Mouse (Mus musculus) heart, embryonic 12.5 days (tissue): ENCODE measurements around the gene Id2. TPM values are rescaled to one million over a fixed set of nuclear protein-coding genes. Genes with fewer than 3 reads are reported as not detected.

Experiments used
- ATAC-seq: fragments of 200-750 bp; cut with Nextera tagmentation; 2 replicates; pipeline ENCODE4 v1.8.0; 2017; ENCODE audit warnings: moderate TSS enrichment, moderate library complexity; ENCODE audit not compliant: insufficient number of reproducible peaks, low FRiP score
- H3K27ac ChIP-seq: fragments of 300-500 bp; sonication (generic); 2 replicates; pipeline ENCODE4 v1.5.1; 2016; ENCODE audit warnings: mild to moderate bottlenecking, moderate library complexity; ENCODE audit not compliant: poor library complexity, severe bottlenecking
- H3K27me3 ChIP-seq: fragments of 300-500 bp; sonication (generic); replicated peaks from 2 replicates; pipeline ENCODE4 v1.6.1; 2016; ENCODE audit warnings: mild to moderate bottlenecking, moderate library complexity
- H3K36me3 ChIP-seq: fragments of 300-500 bp; sonication (generic); 2 replicates; pipeline ENCODE4 v1.6.1; 2016; ENCODE audit warnings: mild to moderate bottlenecking, moderate library complexity
- H3K4me1 ChIP-seq: fragments of 300-500 bp; sonication (generic); replicated peaks from 2 replicates; pipeline ENCODE4 v1.6.1; 2016; ENCODE audit warnings: mild to moderate bottlenecking
- H3K4me2 ChIP-seq: fragments of 300-500 bp; sonication (generic); 2 replicates; pipeline ENCODE4 v1.6.1; 2016; ENCODE audit warnings: mild to moderate bottlenecking, moderate library complexity
- H3K4me3 ChIP-seq: fragments of 300-500 bp; sonication (generic); 2 replicates; pipeline ENCODE4 v1.5.1; 2016; ENCODE audit warnings: mild to moderate bottlenecking
- H3K9ac ChIP-seq: fragments of 300-500 bp; sonication (generic); 2 replicates; pipeline ENCODE4 v1.6.1; 2016; ENCODE audit warnings: mild to moderate bottlenecking, moderate library complexity
- H3K9me3 ChIP-seq: fragments of 300-500 bp; sonication (generic); replicated peaks from 2 replicates; pipeline ENCODE4 v1.6.1; 2016; ENCODE audit warnings: mild to moderate bottlenecking, moderate library complexity
- WGBS: fragments of 180-500 bp; shearing (Covaris S2); methylation state at CpG from one replicate; pipeline ENCODE4 v1.1.7; 2016; 5-methylcytosine and 5-hydroxymethylcytosine counted together
- polyA plus RNA-seq: library from polyadenylated mRNA; unstranded; fragments of >200 nt; fragmentation: Nextera tagmentation; extraction: Ambion mirVana; gene quantifications from 2 replicates; pipeline ENCODE4 v1.2.1, GENCODE M21; 2016

The Id2 gene
- 433 and 441 TPM in 2 replicates for polyA plus RNA-seq

DNA sequence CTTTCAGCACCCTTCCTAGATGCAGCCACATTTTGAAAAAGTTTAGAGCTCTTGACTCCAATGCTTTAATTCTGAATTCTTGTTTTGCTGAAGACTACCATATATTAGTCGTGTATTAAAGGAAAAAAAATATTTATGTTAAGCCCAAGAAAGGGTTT is at the start of gene Id2:
TSS of gene Id2 (minus strand) at position 89 of the 158 bp plus-strand sequence.
- Histone ChIP-seq H3K27ac (peak within 1 kb of the TSS; percentile 97), H3K9me3 (no peaks in the 10 kb centered on the region), H3K4me3 (peak within 1 kb of the TSS; percentile 93), H3K36me3 (0 out of 2 replicates have a peak, but pooled peaks cover 2% of the 10 kb centered on the region), H3K27me3 (no peaks in the 10 kb centered on the region), H3K9ac (peak within 1 kb of the TSS; percentile 86), H3K4me1 (peaks cover 32% of the 10 kb centered on the region), H3K4me2 (peak within 1 kb of the TSS; percentile 86)
- 3% methylated on average over 1 of the region's 1 CpGs for WGBS
- ATAC-seq: no peak

DNA sequence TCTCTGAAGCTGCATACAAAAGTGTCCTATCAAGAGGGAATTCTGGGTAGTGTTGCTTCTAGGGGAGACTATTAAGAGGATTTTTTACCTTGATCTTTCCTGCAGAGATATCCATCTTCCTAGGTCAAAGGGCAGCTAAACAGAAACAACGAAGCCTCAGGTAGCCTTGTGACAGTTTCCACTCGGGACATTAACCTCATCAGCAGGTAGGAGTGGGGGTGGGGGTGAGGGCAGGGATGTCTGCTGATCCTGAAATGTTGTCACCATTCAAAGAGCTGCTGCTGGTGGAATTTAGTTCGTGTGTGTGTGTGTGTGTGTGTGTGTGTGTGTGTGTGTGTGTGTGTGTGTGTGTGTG is 48.4 kb upstream of the Id2 start:
- no peaks in the 10 kb centered on the region for H3K9me3 ChIP-seq
- no peaks in the 10 kb centered on the region for H3K36me3 ChIP-seq
- H3K4me1 ChIP-seq: 0 out of 2 replicates have a peak, but pooled peaks cover 6% of the 10 kb centered on the region
- no peak overlapping the region for H3K4me2 ChIP-seq
- H3K27ac ChIP-seq: no peak overlapping the region
- ATAC-seq: no peak
- no peak overlapping the region for H3K4me3 ChIP-seq
- H3K9ac ChIP-seq: no peak overlapping the region
- H3K27me3 ChIP-seq: no peaks in the 10 kb centered on the region
- WGBS: 56% methylated on average over 3 of the region's 3 CpGs

DNA sequence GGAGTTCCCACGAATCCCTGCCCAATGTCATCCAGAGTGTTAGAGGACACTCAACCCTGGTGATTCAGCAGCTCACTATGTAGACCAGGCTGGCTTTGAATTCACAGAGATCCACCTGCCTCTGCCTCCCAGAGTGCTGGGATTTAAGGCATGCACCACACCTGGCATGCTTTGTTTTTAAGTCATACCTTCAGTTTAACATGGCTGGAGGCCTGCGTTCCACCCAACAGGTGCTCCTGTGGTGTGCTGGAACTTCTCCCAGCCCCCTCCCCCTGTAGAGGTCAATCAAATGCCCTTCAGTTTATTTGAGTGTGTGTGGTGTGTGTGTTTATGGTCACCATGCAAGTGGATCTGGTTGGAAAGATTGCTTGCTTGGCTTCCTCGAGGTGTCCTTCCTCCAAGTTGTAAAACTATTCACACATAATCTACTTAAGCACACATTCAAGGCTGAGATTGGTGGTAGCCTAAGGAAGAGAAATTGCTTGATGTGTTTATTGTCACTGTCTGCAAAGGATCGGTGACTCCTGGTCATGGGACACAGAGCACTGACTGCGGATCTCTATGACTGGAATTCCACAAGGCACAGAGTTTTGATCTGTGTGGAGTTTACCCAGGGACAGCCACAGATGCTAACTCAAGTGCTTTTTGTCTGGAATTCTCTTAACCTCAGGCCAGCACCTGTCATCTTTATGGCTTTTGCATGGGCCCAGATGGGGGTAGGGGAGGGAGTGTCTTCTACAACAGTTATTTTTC is 47.8 kb upstream of the Id2 start:
- H3K27ac ChIP-seq: no peak overlapping the region
- WGBS: 72% methylated on average over 5 of the region's 5 CpGs
- H3K4me2 ChIP-seq: no peak overlapping the region
- no peaks in the 10 kb centered on the region for H3K36me3 ChIP-seq
- H3K27me3 ChIP-seq: no peaks in the 10 kb centered on the region
- H3K4me3 ChIP-seq: no peak overlapping the region
- H3K4me1 ChIP-seq: peaks cover 2% of the 10 kb centered on the region; the same call in 1 of the 2 replicates
- no peaks in the 10 kb centered on the region for H3K9me3 ChIP-seq
- ATAC-seq: no peak
- H3K9ac ChIP-seq: no peak overlapping the region

DNA sequence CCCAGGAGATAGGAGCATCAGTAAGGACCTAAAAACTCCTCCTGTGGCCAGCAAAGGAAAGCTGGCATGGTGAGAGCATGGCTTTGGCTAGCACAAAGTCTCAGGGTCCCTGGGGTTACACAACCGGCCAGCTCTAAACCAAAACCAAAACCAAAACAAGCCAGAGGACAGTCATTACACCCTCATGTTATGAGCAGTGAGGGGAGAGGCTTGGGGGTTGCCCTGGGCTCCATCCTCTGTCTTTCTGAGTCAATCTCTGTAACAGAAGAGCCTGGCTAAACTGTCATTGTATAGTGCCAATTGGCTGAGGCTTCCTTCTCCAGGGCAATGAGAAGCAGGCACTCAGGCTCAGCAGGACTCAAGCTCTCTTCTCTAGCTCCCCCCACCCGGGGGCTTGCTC is 46.6 kb upstream of the Id2 start:
- no peaks in the 10 kb centered on the region for H3K27me3 ChIP-seq
- 57% methylated on average over 2 of the region's 2 CpGs for WGBS
- H3K9me3 ChIP-seq: no peaks in the 10 kb centered on the region
- ATAC-seq: no peak
- H3K9ac ChIP-seq: no peak overlapping the region
- no peak overlapping the region for H3K27ac ChIP-seq
- H3K36me3 ChIP-seq: no peaks in the 10 kb centered on the region
- H3K4me1 ChIP-seq: no peaks in the 10 kb centered on the region; the same call in 1 of the 2 replicates
- H3K4me3 ChIP-seq: no peak overlapping the region
- no peak overlapping the region for H3K4me2 ChIP-seq

DNA sequence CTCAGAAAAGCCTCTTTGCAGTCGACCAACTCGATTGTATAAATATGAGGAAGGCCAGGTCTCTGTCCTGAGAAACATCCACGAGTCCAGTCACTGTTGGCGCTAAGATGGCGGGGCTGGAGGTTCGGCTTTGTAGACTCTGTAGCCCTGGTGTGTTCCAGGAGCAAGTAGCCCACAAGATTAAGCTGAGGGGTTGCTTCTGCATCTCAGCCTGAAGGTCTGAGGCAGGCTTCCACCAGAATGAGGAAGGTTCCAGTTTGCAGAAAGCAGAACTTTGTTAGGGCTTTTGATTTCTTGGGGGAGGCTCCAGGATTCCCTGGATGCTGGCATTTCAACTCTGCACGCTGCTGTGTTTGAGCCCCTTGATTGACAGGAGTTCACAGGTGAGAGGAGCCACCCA is 45.3 kb upstream of the Id2 start:
- Histone ChIP-seq H3K36me3 (no peaks in the 10 kb centered on the region), H3K4me2 (no peak overlapping the region), H3K27me3 (no peaks in the 10 kb centered on the region), H3K9ac (no peak overlapping the region), H3K4me1 (no peaks in the 10 kb centered on the region; the same call in 1 of the 2 replicates), H3K9me3 (no peaks in the 10 kb centered on the region), H3K4me3 (no peak overlapping the region), H3K27ac (no peak overlapping the region)
- WGBS: 68% methylated on average over 7 of the region's 7 CpGs
- ATAC-seq: no peak

DNA sequence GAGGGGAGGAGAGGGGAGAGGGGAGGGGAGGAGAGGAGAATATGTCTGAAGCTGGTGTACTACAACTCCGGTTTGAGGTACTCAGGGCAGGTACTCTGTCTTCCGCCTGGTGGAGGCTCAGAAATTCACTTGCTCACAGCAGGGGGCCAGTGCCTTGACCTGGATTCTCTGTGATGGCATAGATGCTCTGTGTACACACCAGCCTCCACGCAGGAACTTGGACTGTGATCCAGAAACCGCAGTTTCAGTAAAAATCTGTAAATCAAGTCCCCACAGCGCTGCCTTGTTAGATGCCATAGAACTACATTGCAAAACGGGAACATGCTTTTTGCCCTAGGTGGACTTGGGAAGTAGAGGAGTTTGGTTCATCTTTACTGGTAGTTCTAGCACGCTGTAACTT is 44.4 kb upstream of the Id2 start:
- no peaks in the 10 kb centered on the region for H3K36me3 ChIP-seq
- H3K4me3 ChIP-seq: no peak overlapping the region
- H3K4me2 ChIP-seq: no peak overlapping the region
- H3K27me3 ChIP-seq: no peaks in the 10 kb centered on the region
- H3K27ac ChIP-seq: no peak overlapping the region
- no peak for ATAC-seq
- 69% methylated on average over 7 of the region's 7 CpGs for WGBS
- H3K9me3 ChIP-seq: no peaks in the 10 kb centered on the region
- no peaks in the 10 kb centered on the region; the same call in 1 of the 2 replicates for H3K4me1 ChIP-seq
- no peak overlapping the region for H3K9ac ChIP-seq

DNA sequence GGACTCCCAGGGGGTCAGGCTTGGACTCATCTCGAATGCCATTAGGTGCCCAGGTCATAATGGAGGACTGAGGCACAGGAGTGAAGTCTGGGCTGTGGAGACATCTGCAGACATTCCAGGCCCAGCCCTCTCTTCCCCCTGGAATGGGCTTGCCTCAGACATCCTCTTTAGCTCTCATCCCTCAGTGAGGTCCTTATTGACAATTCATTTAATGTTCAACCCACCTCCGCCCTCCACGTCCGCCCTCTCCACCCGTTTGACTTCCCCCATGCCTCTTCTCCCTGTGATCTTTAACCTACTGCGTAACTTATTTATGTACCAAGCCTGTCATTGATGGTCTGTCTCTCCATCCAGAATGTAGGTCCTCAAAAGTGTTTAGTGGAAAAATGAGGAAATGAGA is 43.2 kb upstream of the Id2 start:
- Histone ChIP-seq H3K36me3 (no peaks in the 10 kb centered on the region), H3K27me3 (no peaks in the 10 kb centered on the region), H3K4me3 (no peak overlapping the region), H3K4me1 (no peaks in the 10 kb centered on the region; the same call in 1 of the 2 replicates), H3K9ac (no peak overlapping the region), H3K9me3 (no peaks in the 10 kb centered on the region), H3K27ac (no peak overlapping the region), H3K4me2 (no peak overlapping the region)
- WGBS: 83% methylated on average over 6 of the region's 6 CpGs
- no peak for ATAC-seq

DNA sequence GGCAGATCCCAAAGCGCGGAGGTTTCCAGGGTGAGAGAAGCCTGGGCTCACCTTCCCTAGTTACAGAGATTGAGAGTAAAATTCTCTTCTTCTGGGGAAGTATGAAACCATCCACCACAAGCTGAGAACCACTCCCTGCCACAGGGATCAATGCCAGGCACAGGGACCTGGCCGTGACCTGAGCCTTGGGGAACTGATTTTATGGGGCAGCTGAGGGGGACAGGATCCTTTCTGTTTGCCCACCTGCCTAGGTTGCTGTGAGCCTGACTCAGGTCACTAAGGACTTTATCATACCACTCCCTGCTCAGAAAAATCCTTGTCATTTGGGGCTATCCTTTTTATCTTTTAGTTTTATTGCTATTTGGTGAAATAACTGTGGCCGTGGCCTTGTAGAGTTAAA is 41.7 kb upstream of the Id2 start:
- no peaks in the 10 kb centered on the region for H3K9me3 ChIP-seq
- no peak overlapping the region for H3K9ac ChIP-seq
- H3K4me1 ChIP-seq: no peaks in the 10 kb centered on the region; the same call in 1 of the 2 replicates
- no peak overlapping the region for H3K27ac ChIP-seq
- H3K4me2 ChIP-seq: no peak overlapping the region
- no peak overlapping the region for H3K4me3 ChIP-seq
- 90% methylated on average over 4 of the region's 4 CpGs for WGBS
- no peaks in the 10 kb centered on the region for H3K36me3 ChIP-seq
- no peak for ATAC-seq
- no peaks in the 10 kb centered on the region for H3K27me3 ChIP-seq

DNA sequence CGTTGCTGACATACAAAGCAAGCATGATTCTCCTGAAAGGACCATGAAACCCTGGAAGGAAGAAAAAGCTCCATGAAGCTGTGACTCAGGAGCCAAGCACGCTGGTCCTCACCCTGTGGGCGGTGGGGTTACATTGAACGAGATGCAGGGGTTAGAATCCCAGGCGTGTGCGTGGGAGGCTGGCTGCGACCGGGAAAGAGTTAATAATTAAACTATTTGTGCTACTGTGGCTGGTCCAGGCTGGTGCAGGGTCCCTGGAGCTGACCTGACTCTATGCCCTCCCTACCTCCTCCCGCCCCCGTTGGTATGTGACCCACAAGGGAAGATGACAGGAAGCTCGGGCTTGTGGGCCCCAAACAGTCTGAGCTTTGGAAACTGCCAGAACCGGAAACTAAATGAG is 35.1 kb upstream of the Id2 start:
- H3K9ac ChIP-seq: no peak overlapping the region
- 0 out of 2 replicates have a peak, but pooled peaks have one; percentile 42 for ATAC-seq
- no peaks in the 10 kb centered on the region for H3K9me3 ChIP-seq
- H3K27me3 ChIP-seq: no peaks in the 10 kb centered on the region
- H3K4me1 ChIP-seq: peaks cover 14% of the 10 kb centered on the region
- no peak overlapping the region for H3K4me2 ChIP-seq
- 66% methylated on average over 12 of the region's 12 CpGs for WGBS
- H3K27ac ChIP-seq: no peak overlapping the region
- no peaks in the 10 kb centered on the region for H3K36me3 ChIP-seq
- H3K4me3 ChIP-seq: no peak overlapping the region

DNA sequence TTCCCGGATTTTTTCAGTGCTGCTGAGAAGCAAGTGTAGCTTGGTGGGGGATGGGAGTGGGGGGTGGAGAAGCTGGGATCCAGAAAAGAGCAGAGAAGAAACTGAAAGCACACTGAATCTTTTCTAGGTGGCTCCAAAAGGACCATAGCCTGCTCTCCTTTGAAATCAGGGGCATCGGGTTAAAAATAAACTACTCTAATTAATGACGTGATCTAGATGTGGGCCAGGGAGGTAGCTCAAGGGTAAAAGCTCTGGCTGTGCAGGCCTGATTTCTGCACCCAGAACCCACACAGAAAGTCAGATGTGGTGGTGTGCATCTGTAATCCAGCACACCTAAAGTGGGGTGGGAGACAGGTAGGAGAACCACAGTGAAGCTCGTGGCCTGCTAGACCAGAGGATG is 30.7 kb upstream of the Id2 start:
- WGBS: 46% methylated on average over 4 of the region's 4 CpGs

DNA sequence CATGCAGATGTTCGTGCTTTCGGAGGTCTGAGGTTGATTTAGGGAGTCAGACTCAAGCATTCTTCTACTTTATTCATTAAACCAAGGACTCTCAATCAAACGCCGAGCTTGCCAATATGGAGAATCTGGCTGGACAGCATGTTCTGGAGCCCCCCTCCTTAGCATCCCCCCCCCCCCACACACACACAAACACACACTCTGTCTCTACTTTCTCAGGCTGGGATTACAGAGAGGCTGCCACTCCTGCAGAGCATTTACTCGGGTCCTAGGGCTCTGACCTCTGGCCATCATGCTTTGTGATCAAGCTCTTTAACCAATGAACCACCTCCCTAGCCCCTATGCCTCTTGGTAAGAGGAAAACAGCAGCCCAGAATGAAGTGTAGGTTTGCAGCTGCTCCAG is 29.3 kb upstream of the Id2 start:
- Histone ChIP-seq H3K27me3 (no peaks in the 10 kb centered on the region), H3K27ac (no peak overlapping the region), H3K4me2 (no peak overlapping the region), H3K4me1 (peaks cover 28% of the 10 kb centered on the region), H3K36me3 (no peaks in the 10 kb centered on the region), H3K9me3 (no peaks in the 10 kb centered on the region), H3K4me3 (no peak overlapping the region), H3K9ac (no peak overlapping the region)
- WGBS: 78% methylated on average over 5 of the region's 5 CpGs
- ATAC-seq: no peak

More for the DNA sequence above, 30.7 kb upstream of the Id2 start:
- no peak overlapping the region for H3K27ac ChIP-seq
- no peaks in the 10 kb centered on the region for H3K27me3 ChIP-seq
- no peak for ATAC-seq
- no peaks in the 10 kb centered on the region for H3K36me3 ChIP-seq
- H3K9me3 ChIP-seq: no peaks in the 10 kb centered on the region
- no peak overlapping the region for H3K4me3 ChIP-seq
- H3K4me1 ChIP-seq: peaks cover 34% of the 10 kb centered on the region
- no peak overlapping the region for H3K4me2 ChIP-seq
- no peak overlapping the region for H3K9ac ChIP-seq

DNA sequence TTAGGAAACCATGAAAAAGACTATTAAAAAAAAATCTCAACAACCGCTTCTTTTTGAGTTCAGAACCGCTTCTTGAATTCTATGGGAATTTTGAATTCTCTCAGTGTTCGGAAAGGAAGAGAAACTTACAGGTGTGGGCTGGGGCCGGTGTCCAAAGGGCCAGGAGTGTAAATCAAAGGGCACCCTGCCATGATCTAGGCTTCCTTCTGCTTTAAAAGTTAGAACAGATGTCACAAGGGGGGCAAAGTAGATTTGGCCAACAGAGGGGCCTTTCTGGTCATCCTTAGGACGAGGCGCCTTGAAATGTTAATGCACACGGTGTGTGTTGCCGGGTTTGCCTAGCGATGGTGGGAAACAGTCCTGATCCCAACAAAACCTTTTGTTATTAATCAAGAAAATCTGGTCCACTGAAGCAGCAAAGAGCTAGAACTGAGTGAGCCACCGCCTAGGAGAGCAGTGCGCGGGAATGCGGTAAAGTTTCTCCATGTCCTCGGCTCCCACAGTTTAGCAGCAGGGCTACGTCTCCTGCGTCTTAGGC is 28.4 kb upstream of the Id2 start:
- Histone ChIP-seq H3K27me3 (no peaks in the 10 kb centered on the region), H3K4me2 (no peak overlapping the region), H3K9me3 (no peaks in the 10 kb centered on the region), H3K4me1 (peaks cover 28% of the 10 kb centered on the region), H3K4me3 (no peak overlapping the region), H3K36me3 (no peaks in the 10 kb centered on the region), H3K27ac (no peak overlapping the region), H3K9ac (no peak overlapping the region)
- no peak for ATAC-seq
- 56% methylated on average over 16 of the region's 16 CpGs for WGBS
